Mouse (Mus musculus): ENCODE measurements around the gene Ptprn. TPM values are rescaled to one million over a fixed set of nuclear protein-coding genes. Genes with fewer than 3 reads are reported as not detected.

Ptprn gene
- polyA plus RNA-seq, 1 experiment, result 6.2 TPM

GRCm38 (mm10) chr1:75231224-75231623 is 33.1 kb downstream of the Ptprn start:
- H3K36me3 ChIP-seq (ENCODE audit: control insufficient read depth, insufficient read depth, low read length), result no peaks in the 10 kb centered on the region
- 81% methylated on average over 4 of the region's 4 CpGs for WGBS

GRCm38 (mm10) chr1:75230335-75230994 is 33.8 kb downstream of the Ptprn start:
- TF ChIP-seq POLR2A (IDR thresholded peaks at IDR 0.05; ENCODE audit: low read depth, low read length) (no peak), CTCF (IDR thresholded peaks at IDR 0.05; ENCODE audit: extremely low read depth, insufficient read length, insufficient replicate concordance, low read depth, low read length) (no peak)
- Histone ChIP-seq H3K36me3 (ENCODE audit: control insufficient read depth, insufficient read depth, low read length) (no peaks in the 10 kb centered on the region), H3K27me3 (ENCODE audit: control insufficient read depth, insufficient read depth, low read length) (no peaks in the 10 kb centered on the region), H3K4me1 (ENCODE audit: control insufficient read depth, insufficient read depth, insufficient read length, low read length) (peaks cover 2% of the 10 kb centered on the region; the same call in 1 of the 2 replicates), H3K4me3 (ENCODE audit: low read depth, low read length) (no peak overlapping the region), H3K27ac (ENCODE audit: insufficient read depth, low read depth, low read length) (no peak overlapping the region)
- 64% methylated on average over 7 of the region's 7 CpGs for WGBS

More at GRCm38 (mm10) chr1:75231224-75231623, 33.1 kb downstream of the Ptprn start:
- TF ChIP-seq POLR2A (IDR thresholded peaks at IDR 0.05; ENCODE audit: low read depth, low read length), result no peak
- no peak for TF ChIP-seq CTCF (IDR thresholded peaks at IDR 0.05; ENCODE audit: extremely low read depth, insufficient read length, insufficient replicate concordance, low read depth, low read length)
- no peak overlapping the region for H3K4me3 ChIP-seq (ENCODE audit: low read depth, low read length)
- no peak overlapping the region for H3K27ac ChIP-seq (ENCODE audit: insufficient read depth, low read depth, low read length)
- peaks cover 5% of the 10 kb centered on the region; the same call in 1 of the 2 replicates for H3K4me1 ChIP-seq (ENCODE audit: control insufficient read depth, insufficient read depth, insufficient read length, low read length)
- no peaks in the 10 kb centered on the region for H3K27me3 ChIP-seq (ENCODE audit: control insufficient read depth, insufficient read depth, low read length)

- no peak overlapping the region for H3K4me3 ChIP-seq (ENCODE audit: low read depth, low read length)
- 0 out of 2 replicates have a peak, but pooled peaks cover 2% of the 10 kb centered on the region for H3K4me1 ChIP-seq (ENCODE audit: control insufficient read depth, insufficient read depth, insufficient read length, low read length)
- no peak for TF ChIP-seq POLR2A (IDR thresholded peaks at IDR 0.05; ENCODE audit: low read depth, low read length)
- TF ChIP-seq CTCF (IDR thresholded peaks at IDR 0.05; ENCODE audit: extremely low read depth, insufficient read length, insufficient replicate concordance, low read depth, low read length), result no peak
- H3K36me3 ChIP-seq (ENCODE audit: control insufficient read depth, insufficient read depth, low read length), result no peaks in the 10 kb centered on the region
- 70% methylated on average over 4 of the region's 4 CpGs for WGBS
- H3K27ac ChIP-seq (ENCODE audit: insufficient read depth, low read depth, low read length), result no peak overlapping the region
- no peaks in the 10 kb centered on the region for H3K27me3 ChIP-seq (ENCODE audit: control insufficient read depth, insufficient read depth, low read length)
Observed at GRCm38 (mm10) chr1:75229158-75229557, 35.1 kb downstream of the Ptprn start.

GRCm38 (mm10) chr1:75227653-75228052 is 36.6 kb downstream of the Ptprn start:
- WGBS, result 95% methylated on average over 1 of the region's 1 CpGs
- Histone ChIP-seq H3K36me3 (ENCODE audit: control insufficient read depth, insufficient read depth, low read length) (no peaks in the 10 kb centered on the region), H3K27ac (ENCODE audit: insufficient read depth, low read depth, low read length) (no peak overlapping the region), H3K4me1 (ENCODE audit: control insufficient read depth, insufficient read depth, insufficient read length, low read length) (no peaks in the 10 kb centered on the region), H3K27me3 (ENCODE audit: control insufficient read depth, insufficient read depth, low read length) (no peaks in the 10 kb centered on the region), H3K4me3 (ENCODE audit: low read depth, low read length) (no peak overlapping the region)
- TF ChIP-seq POLR2A (IDR thresholded peaks at IDR 0.05; ENCODE audit: low read depth, low read length) (no peak), CTCF (IDR thresholded peaks at IDR 0.05; ENCODE audit: extremely low read depth, insufficient read length, insufficient replicate concordance, low read depth, low read length) (no peak)

GRCm38 (mm10) chr1:75226138-75226537 is 38.2 kb downstream of the Ptprn start:
- 55% methylated on average over 2 of the region's 2 CpGs for WGBS
- H3K4me1 ChIP-seq (ENCODE audit: control insufficient read depth, insufficient read depth, insufficient read length, low read length), result no peaks in the 10 kb centered on the region
- no peak overlapping the region for H3K27ac ChIP-seq (ENCODE audit: insufficient read depth, low read depth, low read length)
- no peaks in the 10 kb centered on the region for H3K36me3 ChIP-seq (ENCODE audit: control insufficient read depth, insufficient read depth, low read length)
- H3K27me3 ChIP-seq (ENCODE audit: control insufficient read depth, insufficient read depth, low read length), result no peaks in the 10 kb centered on the region
- H3K4me3 ChIP-seq (ENCODE audit: low read depth, low read length), result no peak overlapping the region
- TF ChIP-seq CTCF (IDR thresholded peaks at IDR 0.05; ENCODE audit: extremely low read depth, insufficient read length, insufficient replicate concordance, low read depth, low read length) (no peak), POLR2A (IDR thresholded peaks at IDR 0.05; ENCODE audit: low read depth, low read length) (no peak)

- Histone ChIP-seq H3K4me3 (ENCODE audit: low read depth, low read length) (no peak overlapping the region), H3K4me1 (ENCODE audit: control insufficient read depth, insufficient read depth, insufficient read length, low read length) (no peaks in the 10 kb centered on the region), H3K36me3 (ENCODE audit: control insufficient read depth, insufficient read depth, low read length) (no peaks in the 10 kb centered on the region), H3K27me3 (ENCODE audit: control insufficient read depth, insufficient read depth, low read length) (no peaks in the 10 kb centered on the region), H3K27ac (ENCODE audit: insufficient read depth, low read depth, low read length) (no peak overlapping the region)
- TF ChIP-seq CTCF (IDR thresholded peaks at IDR 0.05; ENCODE audit: extremely low read depth, insufficient read length, insufficient replicate concordance, low read depth, low read length), result no peak
- TF ChIP-seq POLR2A (IDR thresholded peaks at IDR 0.05; ENCODE audit: low read depth, low read length), result no peak
- WGBS, result 49% methylated on average over 3 of the region's 3 CpGs
Observed at GRCm38 (mm10) chr1:75225473-75225872, 38.8 kb downstream of the Ptprn start.

- H3K36me3 ChIP-seq (ENCODE audit: control insufficient read depth, insufficient read depth, low read length), result no peaks in the 10 kb centered on the region
- no peak overlapping the region for H3K4me3 ChIP-seq (ENCODE audit: low read depth, low read length)
- no peak for TF ChIP-seq CTCF (IDR thresholded peaks at IDR 0.05; ENCODE audit: extremely low read depth, insufficient read length, insufficient replicate concordance, low read depth, low read length)
- TF ChIP-seq POLR2A (IDR thresholded peaks at IDR 0.05; ENCODE audit: low read depth, low read length), result no peak
- 56% methylated on average over 6 of the region's 6 CpGs for WGBS
- peaks cover 5% of the 10 kb centered on the region for H3K4me1 ChIP-seq (ENCODE audit: control insufficient read depth, insufficient read depth, insufficient read length, low read length)
- no peak overlapping the region for H3K27ac ChIP-seq (ENCODE audit: insufficient read depth, low read depth, low read length)
- no peaks in the 10 kb centered on the region for H3K27me3 ChIP-seq (ENCODE audit: control insufficient read depth, insufficient read depth, low read length)
Observed at GRCm38 (mm10) chr1:75223532-75223931, 40.8 kb downstream of the Ptprn start.
